Mouse (Mus musculus) cortical plate, adult 2 months (tissue): ENCODE measurements around the gene Gramd4. TPM values are rescaled to one million over a fixed set of nuclear protein-coding genes. Genes with fewer than 3 reads are reported as not detected.
A peak's percentile ranks its signal among the peaks of the same experiment; 100 is the strongest.

ENCODE experiments used
- H3K27ac ChIP-seq: fragments of 200-500 bp; 2 replicates; pipeline ENCODE4 v1.5.1; 2012; ENCODE audit warnings: low read length, control low read depth, inconsistent platforms; ENCODE audit not compliant: insufficient read depth
- H3K4me1 ChIP-seq: fragments of 200-500 bp; 2 replicates; pipeline ENCODE4 v1.6.1; 2011; ENCODE audit warnings: low read length; ENCODE audit not compliant: control insufficient read depth, insufficient read depth
- H3K4me3 ChIP-seq: fragments of 200-500 bp; 2 replicates; pipeline ENCODE4 v1.5.1; 2011; ENCODE audit warnings: mild to moderate bottlenecking, low read length, control low read depth; ENCODE audit not compliant: insufficient read depth
- CTCF ChIP-seq: fragments of 200-500 bp; IDR thresholded peaks from 2 replicates; pipeline ENCODE4 v1.5.1; 2011; ENCODE audit warnings: mild to moderate bottlenecking, control low read depth, low read length; ENCODE audit not compliant: insufficient read depth; ENCODE audit errors: extremely low read depth
- POLR2A ChIP-seq: fragments of 200-500 bp; IDR thresholded peaks from 2 replicates; pipeline ENCODE4 v1.6.1; 2011; ENCODE audit warnings: mild to moderate bottlenecking, low read length, control low read depth; ENCODE audit not compliant: insufficient read depth; ENCODE audit errors: extremely low read depth
- polyA plus RNA-seq: library from polyadenylated mRNA; depleted of rRNA; stranded (reverse); fragments of >200 nt; gene quantifications from 2 replicates; pipeline ENCODE4 v1.2.3, GENCODE M21; 2012

The Gramd4 gene
- polyA plus RNA-seq, 1 experiment: 32.6 TPM

DNA sequence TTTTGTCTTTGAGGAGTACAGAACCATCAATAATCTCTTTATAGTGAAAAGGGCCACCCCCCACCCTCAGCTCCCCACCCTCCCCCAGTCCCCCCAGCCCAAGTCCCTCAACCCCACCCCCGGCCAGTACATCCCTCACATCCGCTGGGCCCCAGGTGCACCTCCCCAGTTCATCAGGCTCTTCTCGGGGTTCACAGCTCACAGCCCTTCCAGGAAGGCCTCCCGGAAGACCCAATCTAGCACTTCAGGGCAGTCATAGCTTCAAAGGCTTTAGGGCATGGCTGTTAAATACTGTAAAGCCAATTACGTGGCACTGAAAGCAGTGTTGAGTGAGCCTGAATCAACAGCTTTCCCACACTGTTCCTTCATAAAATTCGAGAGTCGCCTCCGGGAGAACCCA is 29.6 kb upstream of the Gramd4 start:
- Histone ChIP-seq H3K27ac (no peak overlapping the region), H3K4me3 (no peak overlapping the region), H3K4me1 (no peaks in the 10 kb centered on the region)
- no peak for TF ChIP-seq POLR2A
- TF ChIP-seq CTCF: no peak

DNA sequence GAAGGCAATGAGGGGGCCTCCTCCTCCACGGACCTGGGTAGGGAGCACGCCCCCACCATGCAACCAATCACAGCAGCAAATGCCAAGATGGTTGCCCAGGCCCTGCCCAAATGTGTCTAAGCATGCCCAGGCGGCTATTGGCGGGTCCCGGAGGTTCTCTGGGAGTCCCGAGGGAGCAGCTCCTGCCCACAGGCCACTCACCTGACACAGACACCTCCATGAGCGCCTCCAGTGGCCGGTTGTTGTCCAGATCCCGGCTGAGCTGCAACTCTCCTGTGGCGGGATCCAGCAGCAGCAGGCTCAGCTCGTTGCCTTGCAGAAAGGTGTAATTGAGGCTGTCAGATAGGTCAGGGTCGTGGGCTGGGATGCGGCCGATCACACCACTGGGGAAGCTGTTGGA is 27.5 kb upstream of the Gramd4 start:
- no peak for TF ChIP-seq CTCF
- no peak for TF ChIP-seq POLR2A
- H3K27ac ChIP-seq: no peak overlapping the region
- H3K4me1 ChIP-seq: peaks cover 2% of the 10 kb centered on the region; the same call in 1 of the 2 replicates
- H3K4me3 ChIP-seq: no peak overlapping the region

DNA sequence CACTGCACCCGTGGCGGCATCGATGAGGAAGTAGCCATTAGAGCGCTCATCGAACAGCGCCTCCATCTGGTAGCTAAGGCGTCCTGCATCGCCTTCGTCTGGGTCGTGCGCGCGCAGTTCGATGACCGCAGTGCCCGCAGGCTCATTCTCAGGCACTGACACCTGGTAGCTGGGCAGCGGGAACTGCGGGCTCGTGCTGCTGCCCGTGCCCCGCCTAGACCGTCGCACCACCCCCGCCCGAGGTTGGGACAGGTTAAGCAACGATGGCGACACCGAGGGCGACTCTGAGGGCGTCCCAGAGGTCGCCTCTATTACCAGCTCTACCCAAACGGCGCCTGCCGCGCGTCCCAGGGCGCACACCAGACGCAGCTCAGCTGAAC is 24.7 kb upstream of the Gramd4 start:
- Histone ChIP-seq H3K4me3 (no peak overlapping the region; the same call in 1 of the 2 replicates), H3K4me1 (peaks cover 2% of the 10 kb centered on the region; the same call in 1 of the 2 replicates), H3K27ac (no peak overlapping the region)
- TF ChIP-seq POLR2A: no peak
- peak; percentile 46 for TF ChIP-seq CTCF

DNA sequence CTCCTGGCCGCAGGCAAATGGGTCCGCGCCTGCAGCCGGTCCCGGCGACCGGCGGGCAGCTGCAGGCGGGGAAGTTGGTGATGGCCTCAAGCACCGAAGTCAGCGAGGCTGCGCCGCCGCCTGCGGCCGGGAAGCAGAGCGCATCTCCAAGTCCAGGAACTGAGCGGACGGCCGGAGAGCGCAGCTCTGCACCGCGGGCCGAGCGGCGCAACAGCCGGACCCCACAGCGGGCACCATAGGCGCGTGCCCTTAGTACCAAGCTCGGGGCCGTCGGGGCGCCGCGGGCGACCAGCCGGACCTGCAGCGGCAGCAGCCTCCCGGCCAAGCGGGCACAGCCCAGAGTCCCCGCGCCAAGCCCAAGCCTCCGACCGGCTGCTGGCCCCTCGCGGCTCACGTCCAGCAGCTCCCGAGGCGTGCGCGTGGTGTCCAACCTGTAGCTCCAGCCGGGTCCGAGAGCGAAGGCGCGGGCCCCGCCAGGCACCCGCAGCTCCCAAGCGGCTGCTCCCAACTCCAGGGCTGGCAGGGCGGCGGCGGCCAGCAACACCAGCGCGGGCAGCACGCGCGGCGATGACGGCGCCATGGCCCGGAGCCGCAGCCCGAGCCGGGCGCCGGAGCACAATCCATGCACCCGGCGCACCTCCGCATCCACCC is 24.2 kb upstream of the Gramd4 start, which contains the start of gene Celsr1:
Gene Celsr1, minus strand, starts transcription at position 587 of the 651 bp plus-strand sequence.
- Histone ChIP-seq H3K4me1 (peaks cover 2% of the 10 kb centered on the region; the same call in 1 of the 2 replicates), H3K4me3 (no peak within 1 kb of the TSS; the same call in 1 of the 2 replicates), H3K27ac (no peak within 1 kb of the TSS)
- no peak for TF ChIP-seq CTCF
- no peak for TF ChIP-seq POLR2A

DNA sequence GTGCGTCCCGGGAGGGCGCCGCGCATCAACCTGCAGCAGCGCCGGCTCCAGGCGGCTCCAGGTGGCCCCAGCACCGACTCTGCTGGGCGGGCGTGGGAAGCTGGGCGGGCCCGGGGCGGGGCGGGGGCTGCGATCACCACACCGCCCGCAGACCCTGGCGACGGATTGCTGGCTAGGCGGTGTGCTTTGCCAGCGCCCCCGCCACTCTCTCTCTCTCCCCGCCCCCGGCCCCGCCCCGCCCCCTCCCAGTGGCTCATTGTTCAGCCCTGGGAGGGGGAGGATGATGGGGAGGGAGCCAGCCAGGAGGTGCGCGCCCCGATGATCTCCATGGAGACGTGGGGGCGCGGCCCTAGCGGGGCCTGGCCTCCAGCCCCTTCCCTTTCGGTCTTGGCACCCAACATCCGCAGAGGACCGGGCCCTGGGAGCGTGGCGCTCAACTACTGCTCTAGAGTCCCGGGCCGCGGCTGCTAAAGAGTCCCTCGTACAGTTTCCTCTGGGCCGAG is 23.4 kb upstream of the Gramd4 start:
- Histone ChIP-seq H3K27ac (no peak overlapping the region), H3K4me1 (peaks cover 2% of the 10 kb centered on the region; the same call in 1 of the 2 replicates), H3K4me3 (no peak overlapping the region)
- TF ChIP-seq POLR2A (no peak), CTCF (no peak)

DNA sequence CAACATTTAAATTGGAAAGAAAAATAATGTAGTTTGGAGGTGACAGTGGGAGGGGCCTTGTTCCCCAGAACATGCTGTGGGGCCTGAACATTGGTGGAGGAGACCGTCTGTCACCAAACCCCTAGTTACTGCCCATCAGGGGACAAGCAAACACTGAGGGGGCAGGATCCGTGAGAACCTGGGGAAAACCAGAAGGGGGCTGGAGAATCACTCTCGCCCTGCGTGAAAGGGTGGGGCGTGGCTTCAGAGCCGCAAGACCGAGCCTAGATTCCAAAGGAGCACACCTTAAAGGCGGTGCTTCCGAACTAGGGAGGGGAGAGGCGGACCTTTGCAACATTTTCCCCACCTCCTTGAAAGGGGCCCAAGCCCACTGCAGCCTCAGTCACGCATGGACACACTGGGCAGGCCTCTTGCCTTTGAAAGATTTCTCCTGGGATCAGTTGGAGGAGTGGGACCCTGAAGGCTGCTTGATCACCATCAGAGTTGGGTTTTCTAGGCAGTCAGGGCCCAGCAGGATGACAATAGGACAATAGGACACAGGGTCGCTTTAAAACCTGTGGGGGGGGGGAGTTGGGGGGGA is 22.6 kb upstream of the Gramd4 start:
- no peak for TF ChIP-seq CTCF
- no peak for TF ChIP-seq POLR2A
- Histone ChIP-seq H3K4me1 (peaks cover 2% of the 10 kb centered on the region; the same call in 1 of the 2 replicates), H3K4me3 (no peak overlapping the region), H3K27ac (no peak overlapping the region)

DNA sequence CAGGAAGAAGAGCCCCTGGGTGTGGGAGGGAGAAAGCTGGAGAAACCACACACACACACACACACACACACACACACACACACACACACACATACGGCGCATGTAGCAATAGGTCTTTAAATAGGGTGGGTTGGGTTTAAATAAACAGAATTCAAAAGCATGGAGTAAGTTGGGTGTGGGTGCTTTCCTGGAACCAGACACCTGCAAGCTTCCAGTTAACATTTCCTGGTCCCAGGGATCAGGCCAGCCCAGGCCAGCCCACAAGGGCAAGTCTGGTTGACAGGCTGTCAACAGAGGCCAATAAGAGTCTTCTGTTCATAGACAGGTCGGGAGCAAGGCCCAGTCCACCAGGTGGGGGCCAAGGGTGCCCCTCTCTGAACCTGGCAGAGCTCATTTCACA is 21.6 kb upstream of the Gramd4 start:
- Histone ChIP-seq H3K4me3 (no peak overlapping the region), H3K4me1 (peaks cover 2% of the 10 kb centered on the region; the same call in 1 of the 2 replicates), H3K27ac (no peak overlapping the region)
- no peak for TF ChIP-seq POLR2A
- TF ChIP-seq CTCF: no peak

DNA sequence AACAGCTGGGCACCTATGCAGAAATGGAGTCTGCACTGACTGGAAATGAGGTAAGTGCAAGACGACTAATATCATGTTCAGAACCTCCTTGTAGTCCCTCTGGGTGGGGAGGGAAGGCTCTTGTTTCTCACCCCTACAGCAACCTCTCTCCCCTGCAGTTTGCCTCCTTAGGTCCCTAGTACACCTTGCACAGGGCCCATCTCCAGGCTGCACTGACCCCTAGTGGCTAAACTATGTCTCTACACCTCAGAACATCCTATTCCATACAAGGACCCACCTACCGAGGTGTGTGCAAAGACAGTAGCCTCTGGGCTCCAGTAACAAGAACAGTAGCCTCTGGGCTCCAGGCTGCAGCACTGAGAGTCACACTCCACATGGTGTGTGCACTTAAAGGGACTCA is 18.7 kb upstream of the Gramd4 start:
- Histone ChIP-seq H3K4me3 (no peak overlapping the region), H3K27ac (no peak overlapping the region), H3K4me1 (peaks cover 2% of the 10 kb centered on the region; the same call in 1 of the 2 replicates)
- TF ChIP-seq POLR2A (no peak), CTCF (peak; percentile 98)

DNA sequence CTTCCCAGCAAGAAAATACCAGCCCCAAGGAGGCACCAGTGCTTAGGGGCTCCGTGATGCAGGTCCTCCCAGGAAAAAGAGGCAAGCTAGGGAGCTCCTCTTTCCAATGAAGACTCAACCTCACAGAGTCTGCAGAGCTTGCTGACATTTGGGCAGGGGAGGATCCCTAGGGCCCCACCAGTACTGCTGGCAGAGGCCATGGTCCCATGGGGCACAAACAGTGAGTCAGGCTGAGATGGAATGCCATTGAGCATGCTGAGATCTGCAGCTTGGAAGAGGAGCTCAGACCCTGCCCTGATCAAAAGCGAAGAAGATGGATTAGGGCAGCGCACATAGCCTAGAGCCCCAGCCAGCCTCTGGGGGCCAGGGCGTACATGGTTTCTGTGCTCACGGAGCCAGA is 16.1 kb upstream of the Gramd4 start:
- TF ChIP-seq CTCF (no peak), POLR2A (no peak)
- Histone ChIP-seq H3K4me3 (no peak overlapping the region), H3K4me1 (no peaks in the 10 kb centered on the region), H3K27ac (no peak overlapping the region)

DNA sequence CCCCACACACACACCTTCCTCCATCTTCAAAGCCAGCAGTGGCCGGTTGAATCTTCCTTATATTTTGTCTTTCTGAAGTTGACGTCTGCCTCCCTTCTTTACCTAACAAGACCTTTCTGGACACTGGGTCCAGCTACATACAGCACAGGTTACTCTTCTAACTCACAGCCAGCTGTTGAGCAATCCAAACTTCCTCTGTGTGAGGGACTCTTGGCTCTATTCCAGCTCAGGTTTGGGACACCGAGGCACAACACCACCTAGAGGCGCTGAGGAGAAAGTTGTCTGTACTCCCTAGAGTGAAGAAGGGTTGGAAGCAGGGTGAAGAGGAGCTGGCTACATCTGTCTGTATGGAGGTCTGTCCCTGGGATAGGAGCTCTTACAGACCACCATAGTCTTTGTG is 15.1 kb upstream of the Gramd4 start:
- TF ChIP-seq POLR2A (no peak), CTCF (no peak)
- Histone ChIP-seq H3K27ac (no peak overlapping the region), H3K4me3 (no peak overlapping the region), H3K4me1 (no peaks in the 10 kb centered on the region)
